ENCODE assay signal across 7 mouse cellular contexts in the genomic region with DNA sequence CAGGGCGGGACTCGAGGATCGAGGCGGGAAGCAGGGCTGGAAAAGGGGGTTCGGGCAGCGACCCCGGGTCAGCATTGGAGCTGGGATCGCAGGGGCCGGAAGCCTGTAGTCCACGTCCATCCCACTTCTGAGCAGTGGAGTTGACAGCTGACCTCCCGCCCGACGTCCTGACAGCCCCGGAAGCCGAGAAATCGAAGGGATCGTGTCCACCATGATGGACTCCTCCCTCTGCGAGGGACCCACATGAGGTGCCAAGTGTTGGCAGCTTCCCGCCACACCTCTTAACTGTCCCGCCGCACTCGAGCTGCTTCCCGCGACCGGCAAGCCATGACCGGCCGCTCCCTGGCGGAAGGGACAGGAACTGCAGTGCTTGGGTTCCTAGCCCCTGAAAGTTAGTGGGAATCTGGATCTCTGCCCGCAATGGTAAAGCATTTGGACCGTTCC. TPM values are rescaled to one million over a fixed set of nuclear protein-coding genes. Genes with fewer than 3 reads are reported as not detected.
A peak's percentile ranks its signal among the peaks of the same experiment; 100 is the strongest.
DNase-seq lines count a peak whose midpoint lies in the region; ATAC-seq and TF ChIP-seq lines count a peak whose summit lies in the region.

No protein-coding gene starts in this region.

- peaks cover 8% of the 10 kb centered on the region for H3K36me3 ChIP-seq in C2C12 (ENCODE audit: control insufficient read depth, insufficient read depth)
- peaks cover 15% of the 10 kb centered on the region for H3K36me3 ChIP-seq in kidney, embryonic 15.5 days
- no peaks in the 10 kb centered on the region for H3K36me3 ChIP-seq in lung, embryonic 16.5 days (ENCODE audit: control insufficient read depth, insufficient read depth, low read length)

- peak overlapping the region; percentile 74 for H3ac ChIP-seq in C2C12 (ENCODE audit: control insufficient read depth, insufficient read length, low read depth)

- peak overlapping the region; percentile 100 for H3K27ac ChIP-seq in kidney, embryonic 15.5 days
- peak overlapping the region; percentile 96 for H3K27ac ChIP-seq in lung, embryonic 16.5 days (ENCODE audit: low read length)

- H3K79me2 ChIP-seq in C2C12 (ENCODE audit: control insufficient read depth, insufficient read depth): peaks cover 11% of the 10 kb centered on the region

- intact Hi-C loops in gastrocnemius, postnatal 14 days (cut with DNase I; ENCODE audit: low total_unique reads): no loop called here

- H3K4me3 ChIP-seq in C2C12 (ENCODE audit: insufficient read depth, poor library complexity, severe bottlenecking): peak overlapping the region; percentile 47
- peak overlapping the region; percentile 86 for H3K4me3 ChIP-seq in kidney, embryonic 15.5 days (replicated peaks)
- peak overlapping the region; percentile 65 for H3K4me3 ChIP-seq in lung, embryonic 16.5 days (ENCODE audit: low read length)

- peak; percentile 81 for ATAC-seq in common myeloid progenitor, adult 5-6 weeks (replicated peaks; ENCODE audit: low read depth, poor library complexity, severe bottlenecking)
- ATAC-seq in kidney, embryonic 15.5 days (replicated peaks; ENCODE audit: low FRiP score): peak; percentile 89
- peak; percentile 91 for ATAC-seq in lung, embryonic 16.5 days (ENCODE audit: low read depth)

- peaks cover 4% of the 10 kb centered on the region for H3K79me3 ChIP-seq in C2C12 (ENCODE audit: low read depth)

- TF ChIP-seq CTCF in C2C12 (IDR thresholded peaks at IDR 0.05; ENCODE audit: control insufficient read depth, insufficient read depth, insufficient read length): peak; percentile 77

- peak; percentile 92 for DNase-seq in ES-CJ7 (ENCODE audit: low read depth, low spot score)
- peak; percentile 87 for DNase-seq in gastrocnemius, postnatal 14 days
- peak; percentile 79 for DNase-seq in right cerebral cortex, adult 2 months (ENCODE audit: low spot score in 2 of 2)

- H3K9ac ChIP-seq in kidney, embryonic 15.5 days: peak overlapping the region; percentile 56
- H3K9ac ChIP-seq in lung, embryonic 16.5 days (ENCODE audit: low read length): peak overlapping the region; percentile 74

- peaks cover 17% of the 10 kb centered on the region for H3K4me1 ChIP-seq in kidney, embryonic 15.5 days
- H3K4me1 ChIP-seq in lung, embryonic 16.5 days (replicated peaks; ENCODE audit: control insufficient read depth, insufficient read depth, low read length): peaks cover 11% of the 10 kb centered on the region

- H3K9me3 ChIP-seq in kidney, embryonic 15.5 days (replicated peaks): no peaks in the 10 kb centered on the region
- no peaks in the 10 kb centered on the region for H3K9me3 ChIP-seq in lung, embryonic 16.5 days (ENCODE audit: control insufficient read depth, low read length)

- H3K27me3 ChIP-seq in C2C12 (ENCODE audit: control insufficient read depth, insufficient read depth, insufficient read length): no peaks in the 10 kb centered on the region
- H3K27me3 ChIP-seq in kidney, embryonic 15.5 days: no peaks in the 10 kb centered on the region
- H3K27me3 ChIP-seq in lung, embryonic 16.5 days (ENCODE audit: control insufficient read depth, insufficient read depth, low read depth, low read length): no peaks in the 10 kb centered on the region

- H3K4me2 ChIP-seq in kidney, embryonic 15.5 days: peak overlapping the region; percentile 76
- H3K4me2 ChIP-seq in lung, embryonic 16.5 days (ENCODE audit: low read depth, low read length): peak overlapping the region; percentile 74

- under 1% methylated on average over 30 of the region's 30 CpGs for WGBS in kidney, embryonic 15.5 days
- under 1% methylated on average over 30 of the region's 30 CpGs for WGBS in lung, embryonic 16.5 days

TF ChIP-seq in C2C12, 6 proteins besides CTCF, POLR2A, EP300 and RAD21:
- TF ChIP-seq USF1 (IDR thresholded peaks at IDR 0.05; ENCODE audit: low read depth) (no peak), CEBPB (IDR thresholded peaks at IDR 0.05; ENCODE audit: low read depth) (no peak), MYOD1 (IDR thresholded peaks at IDR 0.05; ENCODE audit: control insufficient read depth, insufficient read length, low read depth) (no peak), MYOG (IDR thresholded peaks at IDR 0.05; ENCODE audit: control insufficient read depth, extremely low read depth, insufficient read length) (no peak), MAX (IDR thresholded peaks at IDR 0.05) (no peak)

RNA-seq across cellular contexts. Expression of a gene that starts 0.4 kb away (rescaled TPM):
- 63.5 TPM for polyA plus RNA-seq in C2C12 (2012; fragmentation: generic; extraction: Trizol)
- 21.6 and 38.0 TPM in 2 replicates for total RNA-seq in common myeloid progenitor, adult 5-6 weeks (2017)
- 10 to 100 TPM; 15.9 to 16.1 TPM for total RNA-seq in gastrocnemius, postnatal 14 days (2021)
- polyA plus RNA-seq in kidney, embryonic 15.5 days (2015; fragmentation: Nextera tagmentation; extraction: Ambion mirVana): 55.9 and 57.7 TPM in 2 replicates
- polyA plus RNA-seq in lung, embryonic 16.5 days (2015; fragmentation: Nextera tagmentation; extraction: Ambion mirVana): 50.4 and 54.4 TPM in 2 replicates

RNA-seq across cellular contexts. Expression of a gene that starts 15.7 kb away (rescaled TPM):
- 6.9 TPM for polyA plus RNA-seq in C2C12 (2012; fragmentation: generic; extraction: Trizol)
- total RNA-seq in common myeloid progenitor, adult 5-6 weeks (2017): 6.7 and 12.5 TPM in 2 replicates
- 10 to 100 TPM; 13.4 to 18.5 TPM for total RNA-seq in gastrocnemius, postnatal 14 days (2021)
- polyA plus RNA-seq in kidney, embryonic 15.5 days (2015; fragmentation: Nextera tagmentation; extraction: Ambion mirVana): 13.2 and 14.7 TPM in 2 replicates
- 10.7 and 10.9 TPM in 2 replicates for polyA plus RNA-seq in lung, embryonic 16.5 days (2015; fragmentation: Nextera tagmentation; extraction: Ambion mirVana)

RNA-seq across cellular contexts. Expression of a gene that starts 25.8 kb away (rescaled TPM):
- polyA plus RNA-seq in C2C12 (2012; fragmentation: generic; extraction: Trizol): 0.01 TPM
- total RNA-seq in common myeloid progenitor, adult 5-6 weeks (2017): 0.10 and 0.37 TPM in 2 replicates
- total RNA-seq in gastrocnemius, postnatal 14 days (2021): under 1 TPM; 0.02 TPM
- polyA plus RNA-seq in kidney, embryonic 15.5 days (2015; fragmentation: Nextera tagmentation; extraction: Ambion mirVana): 0.06 and 0.09 TPM in 2 replicates
- polyA plus RNA-seq in lung, embryonic 16.5 days (2015; fragmentation: Nextera tagmentation; extraction: Ambion mirVana): 0.53 and 0.62 TPM in 2 replicates

RNA-seq across cellular contexts. Expression of a gene that starts 30.4 kb away (rescaled TPM):
- polyA plus RNA-seq in C2C12 (2012; fragmentation: generic; extraction: Trizol): not detected
- total RNA-seq in common myeloid progenitor, adult 5-6 weeks (2017): not detected in 2 replicates
- not detected for total RNA-seq in gastrocnemius, postnatal 14 days (2021)
- polyA plus RNA-seq in kidney, embryonic 15.5 days (2015; fragmentation: Nextera tagmentation; extraction: Ambion mirVana): 0.45 TPM in 1 of 2 replicates, not detected in the other
- 0.31 and 0.98 TPM in 2 replicates for polyA plus RNA-seq in lung, embryonic 16.5 days (2015; fragmentation: Nextera tagmentation; extraction: Ambion mirVana)

RNA-seq across cellular contexts. Expression of a gene that starts 30.6 kb away (rescaled TPM):
- 672 TPM for polyA plus RNA-seq in C2C12 (2012; fragmentation: generic; extraction: Trizol)
- total RNA-seq in common myeloid progenitor, adult 5-6 weeks (2017): 190 and 213 TPM in 2 replicates
- total RNA-seq in gastrocnemius, postnatal 14 days (2021): 100 to 1,000 TPM; 194 to 231 TPM
- polyA plus RNA-seq in kidney, embryonic 15.5 days (2015; fragmentation: Nextera tagmentation; extraction: Ambion mirVana): 337 and 348 TPM in 2 replicates
- polyA plus RNA-seq in lung, embryonic 16.5 days (2015; fragmentation: Nextera tagmentation; extraction: Ambion mirVana): 379 and 400 TPM in 2 replicates

Comparison
In these comparisons a context has a peak if more than half of its experiments do, and no peak if none do; other contexts are left out.
1. Peak in every context shown above with its lines: DNase-seq, ATAC-seq, H3K4me3 ChIP-seq and H3K27ac ChIP-seq.